Mouse (Mus musculus): ENCODE results near the gene Ddx4.

DNA sequence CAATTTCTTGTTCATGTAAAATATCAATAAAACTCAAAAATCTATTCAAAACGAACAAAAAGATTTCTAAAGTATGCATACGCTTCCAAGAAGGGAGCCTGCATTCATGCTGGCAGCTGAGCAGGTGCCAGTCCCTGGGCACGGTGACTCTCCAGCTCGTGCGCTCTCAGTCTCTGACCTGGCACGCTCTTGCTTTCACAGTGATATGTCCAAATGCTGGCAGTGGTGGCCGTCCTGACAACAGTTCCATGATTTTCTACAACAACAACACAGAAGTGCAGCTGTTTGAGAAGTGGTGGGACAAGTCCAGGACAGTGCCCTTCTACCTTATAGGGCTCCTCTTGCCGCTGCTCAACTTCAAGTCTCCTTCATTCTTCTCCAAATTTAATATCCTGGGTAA lies 49.0 kb upstream of the Ddx4 start:
- TF ChIP-seq CTCF (IDR thresholded peaks at IDR 0.05; ENCODE audit: low read depth, low read length) (no peak), POLR2A (IDR thresholded peaks at IDR 0.05; ENCODE audit: borderline replicate concordance, low read depth, low read length) (no peak)

All from bone marrow macrophage, adult 2 months (primary cell).